Mouse (Mus musculus) CH12.LX (cell line): ENCODE measurements around the gene Xntrpc. TPM values are rescaled to one million over a fixed set of nuclear protein-coding genes. Genes with fewer than 3 reads are reported as not detected.

Experiments used
- DNase-seq: peaks from one replicate; pipeline ENCODE4 v3.0.0-alpha.2; 2013; ENCODE audit errors: extremely low read depth
- H3K27ac ChIP-seq: 2 replicates; pipeline ENCODE4 v1.5.1; 2012; ENCODE audit warnings: low read depth, mild to moderate bottlenecking, control low read depth, moderate library complexity; ENCODE audit not compliant: insufficient read depth
- H3K27me3 ChIP-seq: replicated peaks from 2 replicates; pipeline ENCODE3; 2012; ENCODE audit warnings: inconsistent platforms
- H3K36me3 ChIP-seq, 2 experiments: replicated peaks in 1 of 2; 2 replicates each; pipeline versions ENCODE3 to v1.6.1; 2012; ENCODE audit warnings: inconsistent platforms in 1 of 2, low read length in 1 of 2, mild to moderate bottlenecking in 1 of 2, mixed read lengths in 1 of 2, moderate library complexity in 1 of 2; ENCODE audit not compliant: control insufficient read depth in 1 of 2, insufficient read depth in 1 of 2
- H3K4me1 ChIP-seq, 2 experiments: 2 replicates each; pipeline ENCODE4 v1.6.1; 2012; ENCODE audit warnings: inconsistent platforms in 1 of 2, moderate library complexity in 1 of 2; ENCODE audit not compliant: insufficient read depth in 2 of 2, control insufficient read depth in 1 of 2
- H3K4me2 ChIP-seq: 2 replicates; pipeline ENCODE4 v1.6.1; 2012; ENCODE audit warnings: low read depth, mild to moderate bottlenecking, control low read depth; ENCODE audit not compliant: poor library complexity, insufficient read depth, severe bottlenecking
- H3K4me3 ChIP-seq, 3 experiments: fragments of 150-350 bp in 1 of 3; sonication (generic) in 1 of 3; replicated peaks in 1 of 3; 2 replicates each; pipeline versions ENCODE3 to v1.5.1; 2011 to 2012; ENCODE audit warnings: low read depth in 2 of 3, low read length in 2 of 3, mild to moderate bottlenecking in 2 of 3, moderate library complexity in 2 of 3, control low read depth in 1 of 3, improper control_type of control experiment in 1 of 3, inconsistent platforms in 1 of 3, mixed read lengths in 1 of 3; ENCODE audit not compliant: poor library complexity in 1 of 3
- H3K79me2 ChIP-seq: replicated peaks from 2 replicates; pipeline ENCODE4 v1.6.1; 2012; ENCODE audit warnings: mild to moderate bottlenecking, moderate library complexity; ENCODE audit not compliant: control insufficient read depth, poor library complexity, insufficient read depth, severe bottlenecking; ENCODE audit errors: extremely low read depth
- H3K9ac ChIP-seq: 2 replicates; pipeline ENCODE4 v1.6.1; 2012; ENCODE audit warnings: low read depth, mild to moderate bottlenecking, control low read depth, moderate library complexity; ENCODE audit not compliant: insufficient read depth
- H3K9me3 ChIP-seq: replicated peaks from 2 replicates; pipeline ENCODE3; 2012; ENCODE audit warnings: low read length, inconsistent platforms, mixed read lengths
- BHLHE40 ChIP-seq: IDR thresholded peaks from 2 replicates; pipeline ENCODE4 v1.6.1; 2011; ENCODE audit warnings: mild to moderate bottlenecking, low read depth, low read length, improper control_type of control experiment
- CHD1 ChIP-seq: IDR thresholded peaks from 2 replicates; pipeline ENCODE4 v1.6.1; 2012; ENCODE audit warnings: low read depth, low read length, improper control_type of control experiment, inconsistent platforms
- CHD2 ChIP-seq: IDR thresholded peaks from 2 replicates; pipeline ENCODE4 v1.6.1; 2011; ENCODE audit warnings: low read length, improper control_type of control experiment
- EP300 ChIP-seq: IDR thresholded peaks from 2 replicates; pipeline ENCODE4 v1.6.1; 2011; ENCODE audit warnings: low read length, improper control_type of control experiment
- ETS1 ChIP-seq: conservative IDR thresholded peaks from 2 replicates; pipeline ENCODE4 v1.6.1; 2012; ENCODE audit warnings: low read depth, mild to moderate bottlenecking, inconsistent platforms, low read length, improper control_type of control experiment, moderate library complexity
- GABPA ChIP-seq: IDR thresholded peaks from 2 replicates; pipeline ENCODE4 v1.6.1; 2012; ENCODE audit warnings: low read depth, low read length, improper control_type of control experiment, inconsistent platforms; ENCODE audit not compliant: insufficient replicate concordance
- HCFC1 ChIP-seq: IDR thresholded peaks from 2 replicates; pipeline ENCODE4 v1.6.1; 2012; ENCODE audit warnings: low read depth, mild to moderate bottlenecking, inconsistent platforms, low read length, improper control_type of control experiment
- JUN ChIP-seq: IDR thresholded peaks from 2 replicates; pipeline ENCODE4 v1.6.1; 2011; ENCODE audit warnings: low read depth, mild to moderate bottlenecking, low read length, improper control_type of control experiment, moderate library complexity; ENCODE audit not compliant: insufficient read depth
- KAT2A ChIP-seq: IDR thresholded peaks from 2 replicates; pipeline ENCODE4 v1.6.1; 2012; ENCODE audit warnings: low read length, improper control_type of control experiment, inconsistent platforms; ENCODE audit not compliant: insufficient replicate concordance
- MAX ChIP-seq: IDR thresholded peaks from 2 replicates; pipeline ENCODE4 v1.6.1; 2011; ENCODE audit warnings: low read length, improper control_type of control experiment
- MAZ ChIP-seq: IDR thresholded peaks from 2 replicates; pipeline ENCODE4 v1.6.1; 2012; ENCODE audit warnings: low read depth, mild to moderate bottlenecking, inconsistent platforms, low read length, improper control_type of control experiment, moderate library complexity
- MXI1 ChIP-seq: IDR thresholded peaks from 2 replicates; pipeline ENCODE4 v1.6.1; 2011; ENCODE audit warnings: mild to moderate bottlenecking, low read depth, low read length, improper control_type of control experiment
- MYC ChIP-seq: IDR thresholded peaks from 2 replicates; pipeline ENCODE4 v1.6.1; 2011; ENCODE audit warnings: low read depth, mild to moderate bottlenecking, improper control_type of control experiment, low read length
- NELFE ChIP-seq: IDR thresholded peaks from 2 replicates; pipeline ENCODE4 v1.6.1; 2011; ENCODE audit warnings: low read depth, low read length, improper control_type of control experiment
- POLR2A ChIP-seq: IDR thresholded peaks from 2 replicates; pipeline ENCODE4 v1.6.1; 2011; ENCODE audit warnings: low read depth, mild to moderate bottlenecking, improper control_type of control experiment, low read length
- RAD21 ChIP-seq: IDR thresholded peaks from 2 replicates; pipeline ENCODE4 v1.6.1; 2011; ENCODE audit warnings: low read depth, mild to moderate bottlenecking, low read length, improper control_type of control experiment, moderate library complexity
- UBTF ChIP-seq: IDR thresholded peaks from 2 replicates; pipeline ENCODE4 v1.6.1; 2012; ENCODE audit warnings: low read depth, mild to moderate bottlenecking, inconsistent platforms, low read length, improper control_type of control experiment, moderate library complexity
- USF1 ChIP-seq: IDR thresholded peaks from 2 replicates; pipeline ENCODE4 v1.6.1; 2014; ENCODE audit warnings: low read depth, mild to moderate bottlenecking, inconsistent platforms, low read length, improper control_type of control experiment
- ZC3H11A ChIP-seq: IDR thresholded peaks from 2 replicates; pipeline ENCODE4 v1.6.1; 2012; ENCODE audit warnings: low read depth, mild to moderate bottlenecking, inconsistent platforms, low read length, improper control_type of control experiment
- ZKSCAN1 ChIP-seq: IDR thresholded peaks from 2 replicates; pipeline ENCODE4 v1.6.1; 2012; ENCODE audit warnings: low read depth, inconsistent platforms, low read length, improper control_type of control experiment, borderline replicate concordance
- ZMIZ1 ChIP-seq: IDR thresholded peaks from 2 replicates; pipeline ENCODE4 v1.6.1; 2012; ENCODE audit warnings: low read depth, mild to moderate bottlenecking, inconsistent platforms, low read length, improper control_type of control experiment
- dilution Hi-C: fragments of 300-500 bp; cut with MboI; formaldehyde crosslinking; loops from 2 replicates; pipeline ENCODE4 v1.14.3; 2020; ENCODE audit warnings: low sequenced_read_pairs; ENCODE audit not compliant: extremely low pct_unique_long_range_greater_than_20kb, extremely low pct_ligation_motif_present
- in situ Hi-C: fragments of 300-500 bp; cut with MboI; formaldehyde crosslinking; loops from 3 replicates; pipeline ENCODE4 v1.14.3; 2019; ENCODE audit warnings: low sequenced_read_pairs, low pct_ligation_motif_present, low pct_unique_long_range_greater_than_20kb, mixed read lengths
- polyA plus RNA-seq: library from polyadenylated mRNA; unstranded; fragments of >175 nt; gene quantifications from 2 replicates; pipeline ENCODE4 v1.2.1, GENCODE M21; 2012; ENCODE audit warnings: low read depth; ENCODE audit not compliant: insufficient read length
- total RNA-seq, 2 experiments: library from RNA; depleted of rRNA; stranded (reverse); fragments of 300-350 nt in 1 of 2; fragments of >200 nt in 1 of 2; gene quantifications; 2 replicates each; pipeline ENCODE4 v1.2.3; 2012 to 2014

Xntrpc gene
- total and polyA plus RNA-seq, 3 experiments, result 0.64 to 1.9 (median 1.7) TPM

GRCm38 (mm10) chr7:102082816-102083215, 17.3 kb downstream of the Xntrpc start, which contains the start of gene Trpc2:
TSS of gene Trpc2 (plus strand) at chr7:102083116.
- Histone ChIP-seq H3K4me1 (0 out of 4 replicates have a peak, but pooled peaks cover 0 to 2% of the 10 kb centered on the region in 2 experiments), H3K79me2 (no peaks in the 10 kb centered on the region), H3K9me3 (no peaks in the 10 kb centered on the region), H3K4me3 (no peak within 1 kb of the TSS), H3K9ac (no peak within 1 kb of the TSS), H3K27ac (no peak within 1 kb of the TSS), H3K4me2 (no peak within 1 kb of the TSS), H3K27me3 (no peaks in the 10 kb centered on the region), H3K36me3 (peaks cover 55 to 93% of the 10 kb centered on the region in 2 experiments)
- in situ Hi-C loops (loop anchor here (10.0 kb wide), 1 partner anchor 168 kb away; no protein-coding TSS in a partner anchor), dilution Hi-C loops (no loop called here)
- TF ChIP-seq MYC (no peak), ZKSCAN1 (no peak), BHLHE40 (no peak), MAX (no peak), NELFE (no peak), KAT2A (no peak), MAZ (no peak), CHD1 (no peak), GABPA (no peak), HCFC1 (no peak), EP300 (no peak), MXI1 (no peak), RAD21 (no peak), CHD2 (no peak), POLR2A (no peak)
- DNase-seq, result no peak

- Histone ChIP-seq H3K36me3 (peaks cover 56 to 95% of the 10 kb centered on the region in 2 experiments), H3K4me1 (0 out of 4 replicates have a peak, but pooled peaks cover 0 to 2% of the 10 kb centered on the region in 2 experiments), H3K9ac (no peak overlapping the region), H3K79me2 (no peaks in the 10 kb centered on the region), H3K27me3 (no peaks in the 10 kb centered on the region), H3K27ac (no peak overlapping the region), H3K4me2 (no peak overlapping the region), H3K4me3 (no peak overlapping the region), H3K9me3 (no peaks in the 10 kb centered on the region)
- in situ Hi-C loops, result loop anchor here (10.0 kb wide), 1 partner anchor 169 kb away; no protein-coding TSS in a partner anchor
- dilution Hi-C loops, result no loop called here
- DNase-seq, result no peak
- TF ChIP-seq RAD21, result no peak
- no peak for TF ChIP-seq CHD2
- TF ChIP-seq ZC3H11A, result no peak
- no peak for TF ChIP-seq UBTF
- no peak for TF ChIP-seq GABPA
- no peak for TF ChIP-seq BHLHE40
- TF ChIP-seq ZKSCAN1, result no peak
- TF ChIP-seq ETS1, result no peak
- TF ChIP-seq MYC, result no peak
- no peak for TF ChIP-seq POLR2A
- TF ChIP-seq EP300, result no peak
- TF ChIP-seq JUN, result no peak
- TF ChIP-seq HCFC1, result no peak
- no peak for TF ChIP-seq USF1
- no peak for TF ChIP-seq ZMIZ1
These were observed 18.7 kb downstream of the Xntrpc start for GRCm38 (mm10) chr7:102084041-102084696.
